Mouse (Mus musculus) spleen, adult 12 weeks (tissue): ENCODE results near the gene Dpp9.
A peak's percentile ranks its signal among the peaks of the same experiment; 100 is the strongest.
"Not testable (repeated sequence)": the region's sequence is repeated elsewhere in the genome, so short reads cannot be mapped to it uniquely, and the experiment has no call there.

Experiments
- DNase-seq: peaks from one replicate; pipeline ENCODE4 v3.0.0; 2022; ENCODE audit warnings: low spot score

Gene Dpp9

DNA sequence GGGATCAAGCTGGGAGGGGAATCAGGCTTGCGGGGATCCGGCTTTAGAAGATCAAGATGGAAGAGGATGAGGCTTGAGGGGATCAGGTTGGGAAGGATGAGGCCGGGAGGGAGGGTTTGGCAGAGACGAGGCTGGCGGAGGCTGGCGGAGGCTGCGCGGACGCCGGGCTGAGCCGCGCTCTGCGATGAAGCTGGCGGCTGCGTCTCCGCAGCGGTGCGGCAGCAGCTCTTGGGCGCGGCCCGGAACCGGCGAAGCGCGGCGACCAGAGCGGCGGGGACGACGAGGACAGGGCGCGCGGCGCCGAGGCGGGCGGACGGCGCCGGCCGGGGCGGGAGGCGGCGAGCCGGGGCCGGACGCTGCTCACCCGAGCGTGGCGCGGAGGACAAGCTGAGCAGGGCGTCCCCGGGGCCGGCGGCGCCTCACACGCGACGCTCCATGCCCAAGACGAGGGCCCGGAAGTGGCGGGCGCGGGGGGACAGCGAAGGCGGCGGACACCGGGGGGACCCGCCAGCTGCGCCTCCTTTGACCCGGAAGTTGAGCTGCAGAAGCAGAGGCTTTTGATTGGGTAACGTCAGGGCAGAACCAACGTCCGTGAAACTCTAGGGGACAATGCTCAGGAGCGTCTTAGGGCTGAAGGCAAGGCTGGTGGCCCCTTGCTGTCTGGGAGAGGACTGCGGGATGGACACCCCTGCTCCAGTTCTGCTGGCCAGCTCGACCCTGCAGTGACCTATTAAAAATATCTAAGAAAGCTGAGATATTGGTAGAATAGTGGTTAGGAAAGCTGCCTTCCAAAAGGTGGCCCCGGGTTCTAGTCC lies at the start of gene Dpp9:
Gene Dpp9, minus strand, starts transcription at position 529 of the 815 bp plus-strand sequence.
- DNase-seq: peak; percentile 74

DNA sequence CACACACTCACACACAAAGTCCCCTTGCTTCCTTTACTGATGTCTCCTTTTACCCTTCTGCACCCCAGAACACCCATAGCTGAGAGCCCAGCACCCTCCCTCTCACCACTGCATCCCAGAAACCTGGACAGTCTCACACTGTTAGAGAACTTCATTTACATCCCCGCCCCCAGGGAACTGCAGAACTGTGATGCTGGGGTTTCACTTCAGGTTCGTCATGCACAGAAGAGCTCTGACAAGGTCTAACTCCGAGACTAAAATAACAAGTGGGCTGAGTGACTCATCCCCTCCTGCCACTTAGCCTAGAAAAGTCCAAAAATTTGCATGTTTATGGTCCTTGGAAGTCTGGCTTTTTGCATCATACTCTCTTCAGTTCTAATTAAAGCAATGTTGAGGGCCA lies 47.6 kb upstream of the Dpp9 start:
- peak; percentile 52 for DNase-seq

DNA sequence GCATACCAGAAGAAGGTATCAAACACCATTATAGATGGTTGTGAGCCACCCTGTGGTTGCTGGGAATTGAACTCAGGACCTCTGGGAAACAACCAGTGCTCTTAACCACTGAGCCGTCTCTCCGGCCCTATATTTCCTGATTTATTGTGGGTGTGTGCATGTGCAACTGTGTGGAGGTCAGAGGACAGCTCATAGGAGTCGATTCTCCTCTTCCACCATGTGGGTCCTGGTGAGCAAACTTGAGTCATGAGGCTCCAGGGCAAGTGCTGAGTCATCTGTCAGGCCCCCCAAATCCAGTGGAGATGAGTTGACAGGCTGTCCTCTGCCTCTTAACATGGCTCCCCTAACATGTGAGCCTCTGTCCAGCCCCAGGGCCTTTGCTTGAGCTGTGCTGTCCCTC lies 47.2 kb upstream of the Dpp9 start:
- DNase-seq: no peak

DNA sequence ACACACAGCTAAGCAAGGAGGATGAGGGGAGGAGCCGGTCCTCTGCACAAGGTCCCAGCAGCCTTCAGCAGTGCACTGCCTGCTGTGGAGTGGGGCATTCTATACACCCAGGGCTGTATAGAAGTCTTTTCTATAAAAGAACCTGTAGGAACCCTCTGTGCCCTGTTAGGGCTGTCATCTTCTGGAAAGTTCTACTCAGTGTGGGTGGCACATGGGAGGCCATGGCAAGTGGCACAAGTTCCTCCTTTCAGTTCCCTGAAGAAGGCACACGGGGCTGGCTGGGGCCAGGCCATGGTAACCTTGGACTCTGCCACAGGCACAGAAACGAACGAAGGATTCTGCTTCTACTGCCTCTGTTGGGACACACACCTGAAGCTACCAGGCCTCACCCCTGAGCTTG lies 46.3 kb upstream of the Dpp9 start:
- DNase-seq: no peak

DNA sequence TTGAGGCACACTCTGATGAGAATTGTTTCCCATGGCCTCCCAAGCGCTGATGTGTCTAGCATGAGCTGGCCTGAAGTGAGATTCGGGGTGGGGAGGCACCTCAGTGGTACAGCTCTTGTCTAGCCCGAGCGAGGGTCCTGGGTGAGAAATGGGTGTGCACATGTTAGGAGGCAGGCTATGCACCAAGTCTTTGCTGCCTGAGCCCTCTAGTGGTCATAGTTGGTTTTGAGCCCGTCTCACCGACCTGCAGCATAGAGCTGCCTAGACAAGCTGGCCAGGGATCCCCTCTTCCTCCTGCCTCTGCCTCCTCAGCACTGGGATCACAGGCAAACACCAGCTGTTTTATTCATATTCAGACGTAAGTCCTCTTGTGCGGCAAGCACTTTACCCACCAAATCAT lies 45.3 kb upstream of the Dpp9 start:
- peak; percentile 60 for DNase-seq

DNA sequence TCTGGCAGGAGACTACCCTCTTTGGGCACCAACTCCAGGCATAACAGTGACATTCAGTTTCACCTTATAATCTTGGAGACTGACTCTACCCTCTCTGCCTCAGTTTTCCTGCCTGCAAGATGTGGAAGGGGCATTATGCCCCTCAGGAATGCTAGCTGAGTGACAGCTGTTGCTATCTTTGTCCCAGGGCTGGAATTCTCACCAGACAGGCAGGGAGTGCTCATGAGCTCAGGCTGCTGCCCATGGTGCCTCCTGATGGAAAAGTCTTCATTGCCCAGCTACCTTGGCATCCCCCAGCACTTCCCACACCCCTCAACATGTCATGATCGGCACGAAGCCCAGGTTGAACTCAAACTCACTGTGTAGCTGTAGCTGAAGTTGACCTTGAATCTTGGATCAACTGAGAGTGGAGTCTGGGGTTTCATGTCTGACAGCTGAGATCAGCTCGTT lies 44.0 kb upstream of the Dpp9 start:
- DNase-seq: no peak

DNA sequence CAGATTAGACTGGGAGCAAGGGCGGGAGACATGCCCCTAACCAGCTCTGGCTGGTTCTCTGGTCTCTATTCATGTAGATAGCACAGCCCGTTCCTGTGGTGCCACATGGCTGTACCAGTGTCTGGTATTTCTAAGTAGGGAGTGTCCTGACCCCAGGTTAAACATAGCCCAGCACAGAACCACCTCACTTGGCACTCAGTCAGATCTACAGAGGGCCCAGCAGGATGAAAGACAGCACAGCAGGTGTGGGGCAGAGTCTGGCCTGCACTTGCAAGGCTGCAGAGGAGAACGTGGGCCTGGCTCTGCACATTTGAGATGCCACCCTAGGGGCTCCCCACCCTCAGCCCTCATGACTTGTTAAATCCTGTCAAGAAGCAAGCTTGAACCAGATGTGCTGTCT lies 42.5 kb upstream of the Dpp9 start:
- DNase-seq: no peak

DNA sequence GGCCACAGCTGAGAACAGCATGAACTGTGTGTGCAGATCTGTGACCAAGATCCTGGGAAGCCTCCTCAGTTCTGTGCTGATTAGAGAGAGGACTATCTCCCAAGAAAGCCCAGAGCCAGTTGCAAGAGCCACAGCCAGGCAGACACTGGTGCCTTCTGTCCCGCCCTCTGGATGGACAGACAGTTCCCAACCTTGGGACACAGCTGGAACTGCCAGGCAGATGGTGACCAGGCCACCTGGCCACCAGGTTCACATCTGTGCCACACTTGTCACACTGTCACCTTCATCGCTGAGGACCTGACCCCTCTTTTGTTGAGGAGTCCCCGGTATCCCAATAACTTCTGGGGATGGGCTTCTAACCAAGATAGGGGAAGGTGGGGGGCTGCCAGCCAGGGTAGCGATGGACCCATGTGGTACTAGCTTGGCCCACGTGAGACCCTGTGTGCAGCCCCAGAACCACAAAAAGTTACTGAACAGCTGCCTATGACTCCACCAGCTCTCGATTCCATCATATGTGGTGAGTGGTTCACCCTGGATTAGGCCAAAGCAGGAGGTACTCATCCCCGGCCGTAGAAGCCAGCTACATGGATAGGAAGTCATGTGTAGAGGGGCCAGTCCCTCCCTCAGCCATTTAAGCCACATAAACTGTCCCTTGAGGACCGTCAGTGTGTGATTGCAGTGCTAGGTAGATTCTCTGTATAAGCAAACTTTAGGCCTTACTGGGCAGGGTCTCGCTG lies 40.8 kb upstream of the Dpp9 start:
- DNase-seq: no peak

DNA sequence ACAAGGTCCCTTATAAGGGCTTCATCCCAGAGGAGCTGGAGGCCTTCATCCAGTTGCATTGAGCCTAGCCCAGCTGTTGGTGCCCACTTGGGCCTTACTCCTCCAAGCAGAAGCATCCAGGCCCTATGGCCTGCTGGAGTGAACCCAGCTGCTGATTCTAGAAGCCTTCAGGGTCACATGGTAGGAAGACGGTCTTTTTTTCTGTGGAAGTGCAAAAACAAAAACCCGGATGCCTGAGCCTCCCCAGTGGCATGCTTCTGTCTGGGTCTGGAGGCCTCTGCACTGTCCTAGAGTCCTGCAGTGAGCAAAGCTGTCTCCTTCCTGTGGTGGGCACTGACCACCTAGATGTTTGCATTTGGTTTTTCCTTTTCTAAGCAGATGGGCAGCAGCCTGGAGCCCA lies 40.1 kb upstream of the Dpp9 start:
- not testable (repeated sequence) for DNase-seq

DNA sequence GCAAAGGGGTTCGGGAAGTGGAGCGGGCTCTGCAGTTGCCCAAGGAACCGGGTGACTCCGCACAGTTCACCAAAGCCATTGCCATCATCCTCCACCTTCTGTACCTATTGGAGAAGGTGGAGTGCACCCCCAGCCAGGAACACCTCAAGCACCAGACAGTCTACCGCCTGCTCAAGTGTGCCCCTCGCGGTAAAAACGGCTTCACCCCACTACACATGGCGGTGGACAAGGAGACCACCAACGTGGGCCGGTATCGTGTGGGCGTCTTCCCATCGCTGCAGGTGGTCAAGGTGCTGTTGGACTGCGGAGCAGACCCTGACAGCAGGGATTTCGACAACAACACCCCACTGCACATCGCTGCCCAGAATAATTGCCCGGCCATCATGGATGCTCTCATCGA lies 39.6 kb upstream of the Dpp9 start:
- DNase-seq: not testable (repeated sequence)

DNA sequence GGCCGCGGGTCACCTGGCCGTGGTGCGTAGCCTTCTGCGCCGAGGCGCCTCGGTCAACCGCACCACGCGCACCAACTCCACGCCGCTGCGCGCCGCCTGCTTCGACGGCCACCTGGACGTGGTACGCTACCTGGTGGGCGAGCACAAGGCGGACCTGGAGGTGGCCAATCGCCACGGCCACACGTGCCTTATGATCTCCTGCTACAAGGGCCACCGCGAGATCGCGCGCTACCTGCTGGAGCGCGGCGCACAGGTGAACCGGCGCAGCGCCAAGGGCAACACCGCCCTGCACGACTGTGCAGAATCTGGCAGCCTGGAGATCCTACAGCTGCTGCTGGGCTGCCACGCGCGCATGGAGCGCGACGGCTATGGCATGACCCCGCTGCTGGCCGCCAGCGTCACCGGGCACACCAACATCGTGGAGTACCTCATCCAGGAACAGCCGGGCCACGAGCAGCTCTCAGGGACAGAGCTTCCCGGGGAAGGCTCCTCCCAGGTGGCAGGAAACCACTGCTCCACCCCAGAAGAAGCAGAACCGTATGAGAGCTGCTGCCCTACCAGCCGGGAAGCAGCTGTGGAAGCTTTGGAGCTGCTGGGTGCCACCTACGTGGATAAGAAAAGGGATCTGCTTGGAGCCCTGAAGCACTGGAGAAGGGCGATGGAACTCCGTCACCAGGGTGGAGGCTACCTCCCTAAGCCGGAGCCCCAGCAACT lies 38.6 kb upstream of the Dpp9 start:
- DNase-seq: no peak

DNA sequence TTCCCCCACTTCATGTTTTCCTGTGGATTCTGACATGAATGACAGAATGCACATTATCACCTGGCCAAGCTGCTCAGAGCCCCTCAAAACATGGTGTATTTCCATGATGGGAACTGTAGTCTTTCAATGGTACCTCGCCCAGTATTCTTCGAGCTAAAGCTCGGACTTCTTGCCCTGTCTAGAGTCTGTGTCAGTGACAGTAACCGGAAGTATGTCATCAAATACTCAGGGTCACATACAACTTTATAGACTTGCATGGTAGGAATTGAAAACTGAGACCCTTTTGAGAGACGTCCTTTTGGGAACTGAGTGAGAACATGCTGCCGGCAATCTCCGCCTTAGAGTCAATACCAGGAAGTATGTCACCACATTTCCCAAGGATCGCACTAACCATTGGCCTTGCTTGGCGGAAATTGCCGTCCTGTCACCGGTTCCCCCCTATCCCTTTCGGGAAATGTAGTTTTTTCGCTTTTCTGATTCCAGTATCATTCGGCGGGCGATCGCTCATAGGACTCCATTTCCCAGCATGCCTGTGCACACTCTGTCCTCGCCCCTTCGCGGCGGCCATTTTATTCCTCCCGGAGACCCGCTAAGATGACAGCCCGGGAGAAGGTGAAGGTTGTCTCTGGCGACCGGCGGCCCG lies 37.7 kb upstream of the Dpp9 start, which contains the start of gene Fem1a:
Gene Fem1a, plus strand, starts transcription at position 572 of the 643 bp plus-strand sequence.
- DNase-seq: peak; percentile 83

DNA sequence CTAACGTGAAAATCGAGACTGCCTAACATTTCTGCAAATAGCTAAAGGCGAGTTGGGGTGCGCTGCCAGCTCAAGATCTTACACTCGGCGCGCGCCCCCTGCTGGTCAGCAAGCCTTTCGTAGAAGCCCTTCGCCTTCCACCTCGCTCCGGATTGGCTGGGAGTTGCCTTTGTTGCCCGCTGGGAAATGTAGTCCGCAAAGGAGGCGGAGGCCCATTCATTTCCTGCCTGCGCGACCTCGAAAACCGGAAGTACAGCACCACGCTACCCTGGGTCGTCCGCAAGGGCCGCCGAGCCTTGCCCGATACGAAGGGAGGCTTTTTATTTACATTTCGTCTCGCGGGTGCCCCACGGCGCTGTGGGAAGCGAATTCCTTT lies 37.1 kb upstream of the Dpp9 start:
- peak; percentile 94 for DNase-seq

DNA sequence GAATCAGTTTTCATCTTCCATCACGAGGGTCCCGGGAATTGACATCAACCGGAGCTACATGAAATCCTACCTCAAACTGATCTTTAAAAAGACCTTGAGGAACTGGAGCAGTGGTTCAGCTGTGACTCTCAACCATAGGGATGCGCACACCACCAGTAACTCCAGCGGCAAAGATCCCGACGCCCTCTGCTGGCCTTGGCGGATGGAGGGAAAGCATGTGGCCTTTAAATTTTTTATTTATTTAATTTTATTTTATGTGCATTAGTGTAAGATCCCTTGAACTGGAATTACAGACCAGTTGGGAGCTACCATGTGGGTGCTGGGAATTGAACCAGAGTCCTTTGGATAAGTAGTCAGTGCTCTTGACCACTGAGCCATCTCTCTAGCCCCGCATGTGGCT lies 36.7 kb upstream of the Dpp9 start:
- no peak for DNase-seq

DNA sequence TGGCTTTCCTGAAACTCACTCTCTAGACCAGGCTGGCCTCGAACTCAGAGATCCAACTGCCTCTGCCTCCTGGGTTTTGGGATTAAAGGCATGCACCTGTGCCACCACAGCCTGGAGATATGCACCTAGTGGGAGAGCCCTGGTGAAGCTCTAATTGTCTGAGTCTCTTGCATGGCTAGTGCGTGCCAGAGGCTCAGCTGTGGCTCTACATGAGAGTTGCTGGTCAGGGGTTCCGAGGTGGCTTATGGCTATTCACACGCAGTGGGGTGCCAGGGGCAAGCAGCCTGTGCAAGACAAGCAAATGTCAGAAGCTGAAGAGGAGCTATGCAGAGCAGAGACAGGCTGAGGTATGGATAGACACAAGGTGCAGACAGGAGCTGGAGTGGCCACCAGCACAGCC lies 36.0 kb upstream of the Dpp9 start:
- no peak for DNase-seq

DNA sequence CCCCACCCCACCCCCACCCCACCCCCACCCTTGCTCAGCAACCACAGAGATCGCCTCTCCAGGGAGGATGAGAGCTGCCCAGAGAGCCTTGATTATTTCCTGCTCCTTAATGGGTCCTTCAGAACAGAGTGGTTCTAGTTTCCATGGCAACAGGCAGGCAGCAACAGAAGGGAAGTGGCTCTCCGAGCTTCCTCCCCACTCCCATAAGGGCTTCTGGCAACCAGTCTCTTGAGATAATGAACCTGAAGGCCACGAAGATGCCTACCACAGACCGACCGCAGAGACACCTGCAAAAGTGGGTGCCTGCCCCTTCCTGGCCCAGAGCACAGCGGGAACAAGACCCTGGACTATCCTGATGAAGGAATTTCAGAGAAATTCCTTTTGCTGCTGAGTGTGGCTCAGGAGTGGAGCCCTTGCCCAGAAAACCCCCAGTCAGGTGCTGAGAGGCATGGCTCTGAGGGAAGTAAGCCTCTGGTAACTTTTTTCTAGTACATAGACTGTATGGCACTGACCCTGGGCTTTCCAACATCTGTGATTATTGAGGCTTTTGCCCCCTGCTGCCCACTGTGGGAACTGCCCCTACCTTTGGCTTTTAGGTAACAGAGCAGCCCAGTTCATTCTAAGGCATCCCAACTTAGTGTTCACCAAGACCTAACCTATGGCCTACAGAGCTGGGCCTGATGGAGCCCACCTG lies 32.6 kb upstream of the Dpp9 start:
- DNase-seq: peak; percentile 56

DNA sequence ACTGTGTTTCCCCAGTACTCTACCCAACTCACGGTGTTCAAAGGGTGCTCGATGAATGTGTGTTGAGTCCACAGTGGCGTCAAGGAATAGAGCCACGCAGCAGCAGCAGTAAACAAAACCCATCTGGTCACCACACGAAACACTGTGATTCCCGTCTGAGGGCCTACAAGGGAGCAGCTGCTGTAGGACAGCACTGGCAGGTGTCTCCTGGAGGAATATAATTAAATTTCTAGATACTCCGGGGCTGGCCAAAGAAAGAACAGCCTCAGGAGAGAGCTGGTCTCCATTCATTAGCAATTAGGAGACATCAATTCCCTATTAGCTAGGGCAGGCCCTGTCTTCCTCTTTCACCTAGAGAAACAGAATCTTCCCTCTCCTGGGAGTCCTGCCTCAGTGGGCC lies 26.9 kb upstream of the Dpp9 start:
- no peak for DNase-seq

DNA sequence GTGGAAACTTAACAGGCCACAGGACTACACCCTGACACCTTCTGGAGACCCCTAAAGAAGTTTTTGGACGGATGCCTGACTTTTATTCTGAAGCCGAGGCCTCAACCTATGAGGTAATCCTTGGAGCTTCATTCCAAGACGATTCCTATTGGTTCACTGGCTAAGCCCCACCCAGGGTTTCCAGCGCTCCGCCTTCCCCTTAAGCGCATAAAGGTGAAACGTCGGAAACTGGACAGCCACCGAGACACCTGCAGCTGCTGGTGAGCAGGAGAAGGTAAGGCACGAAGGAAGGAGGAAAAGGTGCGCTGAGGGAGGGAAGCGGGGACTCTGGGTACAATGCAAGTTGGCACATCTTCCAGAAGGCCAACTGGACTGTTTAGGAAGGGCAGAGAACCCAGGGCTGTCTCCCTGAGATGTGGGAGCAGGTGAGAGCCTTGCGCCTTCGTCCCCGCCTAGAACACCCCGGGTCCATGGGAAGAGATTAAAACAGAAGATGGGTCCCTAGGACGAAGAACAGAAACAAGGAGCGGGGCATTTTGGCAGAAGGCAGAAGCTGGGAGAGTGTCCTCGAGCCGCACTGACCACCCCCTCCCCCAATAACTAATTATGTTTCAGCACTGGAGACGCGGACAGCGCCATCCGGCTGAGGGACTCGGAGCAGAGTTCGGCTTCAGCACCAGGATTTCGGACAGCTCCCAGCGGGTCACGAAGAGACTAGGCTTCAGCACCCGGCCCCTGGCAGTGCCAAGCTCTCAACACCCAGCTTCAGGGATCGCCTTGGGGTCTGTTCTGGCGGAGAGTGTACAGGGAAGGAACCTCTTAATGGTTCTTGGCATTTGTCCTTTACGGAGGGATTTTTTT lies 23.1 kb upstream of the Dpp9 start:
- peak; percentile 68 for DNase-seq

DNA sequence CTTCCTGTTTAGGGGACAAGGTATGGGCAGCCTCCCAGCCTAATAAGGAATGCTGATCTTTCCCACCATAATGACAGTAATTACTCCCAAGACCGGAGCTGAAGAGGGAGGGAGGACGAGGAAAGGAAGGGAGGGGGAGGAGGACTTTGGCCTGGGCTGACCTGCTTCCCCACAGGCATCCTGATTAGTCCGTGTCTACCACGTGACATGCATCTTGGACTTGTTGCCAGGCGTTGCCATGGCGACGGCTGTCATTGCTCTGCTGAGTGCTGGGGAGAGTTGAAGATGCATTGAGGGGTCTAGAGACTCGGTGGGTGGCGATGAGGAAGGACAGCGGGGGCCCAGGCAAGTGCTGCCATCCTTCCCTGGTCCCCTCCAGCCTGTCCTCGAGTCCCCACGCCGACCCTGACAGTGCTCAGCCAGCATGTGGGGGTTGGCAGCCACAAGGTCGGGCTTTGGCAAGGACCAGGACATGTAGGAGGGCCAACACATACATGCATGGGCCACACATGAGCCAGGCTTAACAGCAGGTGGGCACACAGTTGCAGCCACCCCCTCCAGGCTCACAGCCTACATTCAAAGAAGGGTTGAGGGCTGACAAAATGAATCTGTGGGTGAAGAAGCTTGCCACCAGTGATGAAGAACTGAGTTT lies 15.2 kb upstream of the Dpp9 start:
- no peak for DNase-seq

DNA sequence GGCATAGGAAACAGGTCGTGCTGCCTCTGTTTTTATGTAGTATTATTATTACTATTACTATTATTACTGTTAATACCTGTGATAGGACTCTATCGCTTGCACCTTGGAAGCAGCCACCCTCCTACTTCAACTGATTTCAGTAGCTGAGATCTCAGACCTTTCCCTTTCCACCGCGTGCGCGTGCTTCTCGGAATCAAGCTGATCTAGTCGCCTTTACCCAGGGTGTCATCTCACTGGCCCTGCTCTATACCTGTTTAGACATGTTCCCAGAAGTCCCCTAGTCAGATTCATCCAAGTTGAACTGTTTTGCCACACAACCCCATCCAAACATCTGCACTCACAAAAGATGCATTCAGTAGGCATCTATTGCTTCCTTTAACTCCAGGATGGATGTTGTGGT lies 14.7 kb upstream of the Dpp9 start:
- no peak for DNase-seq
